Mouse (Mus musculus) lung, postnatal 0 days (tissue): Measurements from ENCODE around the gene Mymk.

ENCODE experiments used
- CTCF ChIP-seq: IDR thresholded peaks from 2 replicates; pipeline ENCODE4 v1.5.1; 2016; ENCODE audit warnings: antibody characterized with exemption, mild to moderate bottlenecking
- EP300 ChIP-seq: IDR thresholded peaks from 2 replicates; pipeline ENCODE4 v1.6.1; 2016; ENCODE audit warnings: antibody characterized with exemption, mild to moderate bottlenecking, control low read depth

GRCm38 (mm10) chr2:27108144-27108543 is 36.2 kb upstream of the Mymk start:
- TF ChIP-seq EP300 (no peak), CTCF (no peak)
